Mouse (Mus musculus) kidney, postnatal 10 days (tissue): ENCODE measurements around the gene Olfr645.

ENCODE experiments used
- DNase-seq: peaks from one replicate; pipeline ENCODE4 v3.0.0; 2021; ENCODE audit warnings: mixed read lengths

The Olfr645 gene

DNA sequence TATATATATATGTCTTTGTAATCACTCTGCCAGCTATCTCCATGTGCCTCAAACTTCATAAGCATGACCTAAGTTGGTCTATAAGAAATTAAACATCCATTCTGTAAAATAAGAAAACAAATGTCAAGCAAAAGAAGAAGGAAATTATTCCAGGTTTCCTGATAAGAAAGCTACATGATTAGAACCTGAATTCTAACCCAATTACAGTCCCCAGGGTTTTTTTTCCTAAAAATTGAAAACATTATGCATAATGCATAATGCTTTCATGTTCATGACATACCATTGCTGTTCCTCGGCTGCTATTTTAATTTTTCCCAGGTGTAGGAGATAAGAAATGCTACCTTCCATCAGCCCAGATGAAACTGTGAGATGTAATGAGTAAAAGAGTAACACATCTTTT lies at the start of gene Olfr645:
Gene Olfr645, minus strand, starts transcription at position 101 of the 400 bp plus-strand sequence.
- DNase-seq, result no peak

DNA sequence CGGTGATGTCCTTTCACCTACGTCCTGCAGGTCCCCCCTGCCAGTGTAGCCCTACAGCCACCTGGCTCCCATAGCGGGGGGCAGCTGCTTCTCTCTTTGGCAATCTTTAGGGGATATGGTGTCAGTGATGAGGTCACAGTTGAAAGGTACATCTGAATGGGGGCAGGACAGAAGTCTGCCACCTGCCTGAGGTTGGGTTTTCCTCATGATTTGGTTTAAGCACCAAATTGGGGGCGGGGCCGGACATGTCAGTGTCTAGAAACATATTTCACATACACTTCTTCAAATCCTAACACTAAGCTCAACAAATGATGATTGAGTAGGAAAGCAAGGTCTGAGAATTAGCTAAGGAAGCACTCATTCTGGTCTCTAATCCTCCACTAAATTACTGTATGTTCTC lies 44.5 kb upstream of the Olfr645 start, which contains the start of gene Ubqln5:
Gene Ubqln5, minus strand, starts transcription at position 101 of the 400 bp plus-strand sequence.
- DNase-seq, result no peak

DNA sequence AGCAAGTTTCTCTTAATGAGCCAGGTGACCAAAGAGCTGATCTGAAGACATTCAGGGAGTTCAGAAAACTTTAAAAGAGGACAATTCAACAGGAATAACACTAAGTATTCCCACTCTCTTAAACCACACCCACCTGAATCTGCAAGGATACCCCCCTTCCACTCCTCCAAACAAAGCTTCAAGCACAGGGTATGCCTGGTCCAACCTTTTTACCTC lies 19.4 kb upstream of the Olfr645 start, which contains the start of gene Olfr646:
Gene Olfr646, plus strand, starts transcription at position 117 of the 216 bp plus-strand sequence.
- no peak for DNase-seq

DNA sequence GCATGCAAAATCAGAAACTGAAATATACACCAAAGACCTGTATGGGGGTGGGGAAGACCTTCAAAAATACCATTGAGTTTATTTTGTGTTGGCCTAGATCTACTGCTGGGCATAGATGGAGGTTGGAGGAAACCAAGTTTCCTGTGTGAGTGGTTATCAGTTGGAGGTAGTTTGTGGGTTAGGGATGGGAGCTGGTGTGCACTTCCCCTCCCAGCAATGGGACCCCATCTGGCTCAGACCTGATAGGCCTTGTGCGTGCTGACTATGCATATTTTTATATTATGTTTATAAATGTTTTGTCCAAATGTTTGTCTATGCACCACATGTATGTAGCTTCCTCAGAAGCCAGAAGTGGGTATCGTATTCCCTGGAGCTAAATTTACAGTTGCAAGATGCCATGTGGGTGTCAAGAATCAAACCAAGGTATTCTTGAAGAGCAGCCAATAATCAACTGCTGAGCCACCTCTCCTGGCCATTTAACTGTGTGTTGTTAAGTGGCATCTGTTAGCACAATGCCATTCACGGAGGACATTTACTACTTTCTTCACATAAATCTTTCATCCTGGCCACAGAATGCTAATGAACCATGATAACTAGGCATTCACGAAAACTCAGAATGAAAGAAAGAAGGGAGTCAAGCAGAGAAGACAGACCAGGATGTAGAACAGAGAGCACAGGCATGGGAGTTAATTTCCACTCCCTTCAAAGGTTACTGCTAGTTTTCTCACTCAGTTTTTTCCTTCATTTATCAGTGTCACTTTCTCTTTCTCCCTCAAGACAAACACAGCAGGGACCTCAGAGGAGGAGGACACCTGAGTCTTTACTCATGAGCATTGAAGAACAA lies 18.9 kb upstream of the Olfr645 start:
- no peak for DNase-seq

DNA sequence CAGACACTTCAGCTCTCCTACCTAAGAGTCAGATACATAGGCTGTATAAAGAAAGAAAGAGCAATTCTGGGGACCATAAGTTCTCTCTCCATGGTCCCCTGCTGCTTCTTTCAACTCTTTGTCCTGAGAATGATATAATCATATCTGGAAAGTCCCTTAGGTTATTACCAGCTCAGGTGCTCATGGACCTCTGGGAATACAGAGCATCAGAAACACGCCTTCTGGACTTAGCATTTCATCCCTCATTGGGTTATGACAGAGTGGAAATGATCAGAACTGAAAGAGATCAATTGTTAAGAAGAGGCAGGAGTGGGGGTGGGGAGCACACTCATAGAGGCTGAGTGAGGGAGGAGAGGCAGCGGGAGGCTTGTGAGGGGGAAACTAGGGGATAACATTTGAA lies 13.5 kb downstream of the Olfr645 start, which contains the start of gene Olfr644:
Gene Olfr644, minus strand, starts transcription at position 101 of the 400 bp plus-strand sequence.
- DNase-seq, result no peak

DNA sequence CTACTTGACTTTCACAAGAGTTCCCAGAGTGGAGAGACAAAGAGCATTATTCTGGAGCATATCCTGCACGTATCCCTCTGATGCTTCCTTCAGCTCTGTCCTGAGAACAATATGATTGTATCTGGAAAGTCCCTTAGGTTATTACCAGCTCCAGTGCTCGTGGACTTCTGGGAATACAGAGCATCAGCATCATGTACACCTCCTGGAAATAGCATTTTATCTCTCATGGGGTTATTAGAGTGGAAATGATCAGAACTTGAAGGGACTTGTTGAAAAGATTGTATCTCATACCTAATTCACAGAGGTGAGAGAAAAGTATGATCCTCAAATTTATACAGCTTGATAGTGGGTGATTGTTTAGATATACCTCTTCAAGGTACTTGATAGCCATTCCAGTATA lies 23.9 kb downstream of the Olfr645 start, which contains the start of gene 4930516K23Rik:
Gene 4930516K23Rik, minus strand, starts transcription at position 101 of the 400 bp plus-strand sequence.
- DNase-seq, result no peak

DNA sequence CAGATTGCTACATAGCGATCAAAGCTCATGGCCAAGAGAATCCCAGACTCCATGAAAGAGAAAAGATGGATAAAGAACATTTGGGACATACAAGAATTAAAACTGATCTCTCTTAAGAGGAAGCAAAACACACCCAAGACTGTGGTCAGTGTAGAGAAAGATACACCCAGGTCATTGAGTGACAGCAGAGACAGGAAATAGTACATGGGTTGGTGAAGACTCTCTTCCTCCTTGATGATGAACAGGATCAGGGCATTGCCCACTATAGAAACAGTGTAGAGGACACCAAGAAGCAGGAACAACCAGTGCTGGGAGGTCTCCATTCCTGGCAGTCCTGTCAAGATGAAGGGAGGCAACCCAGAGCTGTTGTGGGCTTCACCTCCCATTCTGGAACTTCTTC lies 26.1 kb downstream of the Olfr645 start:
- no peak for DNase-seq

DNA sequence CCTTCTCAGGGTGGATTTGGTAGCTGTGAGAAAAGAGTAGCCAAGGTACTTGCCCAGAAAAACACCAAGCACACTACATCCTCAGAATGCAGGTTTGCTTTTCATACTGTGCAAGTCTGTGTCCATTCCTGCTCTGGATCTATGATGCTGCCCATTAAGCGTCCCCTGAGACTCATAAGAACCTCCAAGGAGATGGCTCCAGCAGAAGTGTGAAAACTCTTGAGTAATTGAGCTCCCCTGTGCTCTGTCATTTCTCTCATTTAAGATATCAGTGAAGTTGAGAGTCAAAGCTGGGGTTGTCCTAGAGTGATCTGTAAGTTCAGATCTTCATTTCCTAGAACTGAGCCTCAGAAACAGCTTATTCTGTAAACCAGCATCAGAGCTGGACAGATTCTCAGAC lies 32.7 kb downstream of the Olfr645 start, which contains the start of gene Olfr642:
Gene Olfr642, minus strand, starts transcription at position 101 of the 400 bp plus-strand sequence.
- DNase-seq, result no peak

DNA sequence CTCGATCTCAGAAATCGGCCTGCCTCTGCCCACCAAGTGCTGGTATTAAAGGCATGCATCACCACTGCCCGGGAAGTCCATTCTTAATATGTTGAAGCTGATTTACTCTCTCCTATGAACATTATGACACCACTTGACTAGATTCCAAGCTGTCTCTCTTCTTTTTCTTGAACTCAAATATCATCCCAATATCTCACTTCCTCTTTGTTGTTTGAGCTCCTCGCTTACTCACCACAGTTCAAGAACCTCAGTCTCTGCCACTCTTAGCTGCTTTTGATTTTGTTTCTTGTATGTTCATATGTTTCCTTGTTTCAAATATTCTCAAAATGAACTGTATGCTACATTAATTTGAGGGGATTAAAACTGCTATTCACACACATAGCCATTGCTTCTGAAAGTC lies 34.5 kb downstream of the Olfr645 start:
- DNase-seq, result no peak

DNA sequence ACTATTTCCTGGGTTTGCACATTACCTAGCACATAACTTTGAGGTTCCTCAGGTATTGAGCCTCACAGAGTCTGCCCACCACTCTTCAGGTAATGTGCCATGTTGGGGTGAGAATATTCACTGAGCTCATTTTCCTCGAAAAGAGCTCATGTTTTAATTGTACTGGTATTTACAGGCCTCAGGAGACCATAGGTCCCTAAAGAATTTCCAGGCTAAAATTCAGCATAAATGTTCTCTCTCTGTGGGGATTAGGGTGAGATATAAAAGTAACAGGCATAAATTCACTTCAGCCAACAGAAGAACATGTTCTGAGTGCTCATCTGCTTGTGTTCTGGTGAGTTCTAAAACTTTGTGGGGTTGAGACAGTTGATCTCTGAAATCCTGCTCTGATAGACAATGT lies 50.1 kb downstream of the Olfr645 start, which contains the start of gene Olfr641:
Gene Olfr641, plus strand, starts transcription at position 301 of the 400 bp plus-strand sequence.
- no peak for DNase-seq
